Mouse (Mus musculus) cerebellum, adult 2 months (tissue): ENCODE results near the gene Cog5. TPM values are rescaled to one million over a fixed set of nuclear protein-coding genes. Genes with fewer than 3 reads are reported as not detected.

Source experiments
- DNase-seq, 2 experiments: peaks; one replicate each; pipeline ENCODE4 v3.0.0; 2021
- H3K27ac ChIP-seq: fragments of 200-500 bp; 2 replicates; pipeline ENCODE4 v1.5.1; 2012; ENCODE audit warnings: low read length, control low read depth, inconsistent platforms; ENCODE audit not compliant: insufficient read depth
- H3K27me3 ChIP-seq: fragments of 200-500 bp; 2 replicates; pipeline ENCODE4 v1.6.1; 2012; ENCODE audit warnings: inconsistent platforms, mild to moderate bottlenecking, low read length, moderate library complexity; ENCODE audit not compliant: control insufficient read depth, insufficient read depth
- H3K4me1 ChIP-seq: fragments of 200-500 bp; 2 replicates; pipeline ENCODE4 v1.6.1; 2011; ENCODE audit warnings: low read length; ENCODE audit not compliant: control insufficient read depth, insufficient read depth
- H3K4me3 ChIP-seq: fragments of 200-500 bp; replicated peaks from 2 replicates; pipeline ENCODE3; 2011; ENCODE audit warnings: mild to moderate bottlenecking, low read depth, low read length, control low read depth; ENCODE audit not compliant: insufficient read depth
- CTCF ChIP-seq: fragments of 200-500 bp; IDR thresholded peaks from 2 replicates; pipeline ENCODE4 v1.5.1; 2011; ENCODE audit warnings: low read depth, mild to moderate bottlenecking, control low read depth, low read length, moderate library complexity, borderline replicate concordance; ENCODE audit not compliant: insufficient read depth
- POLR2A ChIP-seq: fragments of 200-500 bp; IDR thresholded peaks from 2 replicates; pipeline ENCODE4 v1.6.1; 2011; ENCODE audit warnings: low read length, control low read depth, borderline replicate concordance; ENCODE audit not compliant: insufficient read depth
- WGBS: fragments of 180-500 bp; shearing (Covaris S2); methylation state at CpG from one replicate; pipeline ENCODE4 v1.1.7; 2018; 5-methylcytosine and 5-hydroxymethylcytosine counted together
- polyA plus RNA-seq: library from polyadenylated mRNA; depleted of rRNA; stranded (reverse); fragments of >200 nt; gene quantifications from 2 replicates; pipeline ENCODE4 v1.2.3, GENCODE M21; 2012

Cog5 gene
- polyA plus RNA-seq, 1 experiment = 34.6 TPM

GRCm38 (mm10) chr12:31920464-31921405 lies 266.1 kb downstream of the Cog5 start:
- Histone ChIP-seq H3K4me3 (no peak overlapping the region), H3K4me1 (peaks cover 24% of the 10 kb centered on the region), H3K27me3 (no peaks in the 10 kb centered on the region), H3K27ac (no peak overlapping the region)
- WGBS = 83% methylated on average over 18 of the region's 18 CpGs
- DNase-seq = no peak
- TF ChIP-seq CTCF = no peak
- TF ChIP-seq POLR2A = no peak

- 0 out of 2 replicates have a peak overlapping the region, but pooled peaks have one; percentile 27 for H3K27ac ChIP-seq
These were observed 269.5 kb downstream of the Cog5 start for GRCm38 (mm10) chr12:31924135-31924534.

GRCm38 (mm10) chr12:31925343-31925742 lies 270.7 kb downstream of the Cog5 start:
- Histone ChIP-seq H3K27me3 (no peaks in the 10 kb centered on the region), H3K4me3 (no peak overlapping the region), H3K4me1 (peaks cover 18% of the 10 kb centered on the region), H3K27ac (0 out of 2 replicates have a peak overlapping the region, but pooled peaks have one; percentile 11)
- TF ChIP-seq POLR2A = no peak
- no peak for TF ChIP-seq CTCF
- 17% methylated on average over 6 of the region's 6 CpGs for WGBS
- peak in 1 of 2 experiments; percentile 45 for DNase-seq

More at GRCm38 (mm10) chr12:31924135-31924534, 269.5 kb downstream of the Cog5 start:
- DNase-seq = no peak
- H3K4me1 ChIP-seq = peaks cover 18% of the 10 kb centered on the region
- WGBS = 91% methylated on average over 3 of the region's 3 CpGs
- H3K27me3 ChIP-seq = no peaks in the 10 kb centered on the region
- no peak overlapping the region for H3K4me3 ChIP-seq
- TF ChIP-seq CTCF (no peak), POLR2A (no peak)

- peak overlapping the region; percentile 57 for H3K27ac ChIP-seq
- peaks cover 18% of the 10 kb centered on the region for H3K4me1 ChIP-seq
- 0% methylated on average over 4 of the region's 4 CpGs for WGBS
- DNase-seq = peak; percentile 98
- TF ChIP-seq POLR2A = no peak
- TF ChIP-seq CTCF = peak; percentile 99
- H3K4me3 ChIP-seq = no peak overlapping the region
- H3K27me3 ChIP-seq = no peaks in the 10 kb centered on the region
These were observed 272.0 kb downstream of the Cog5 start for GRCm38 (mm10) chr12:31926661-31927061.

- Histone ChIP-seq H3K4me1 (peaks cover 18% of the 10 kb centered on the region), H3K4me3 (no peak overlapping the region), H3K27me3 (no peaks in the 10 kb centered on the region), H3K27ac (no peak overlapping the region)
- no peak for TF ChIP-seq CTCF
- TF ChIP-seq POLR2A = no peak
- 61% methylated on average over 3 of the region's 3 CpGs for WGBS
- DNase-seq = no peak
These were observed 273.8 kb downstream of the Cog5 start for GRCm38 (mm10) chr12:31928498-31928897.

- H3K27ac ChIP-seq = no peak overlapping the region
- TF ChIP-seq POLR2A = no peak
- TF ChIP-seq CTCF = peak; percentile 1; the same call in 1 of the 2 replicates
- H3K4me3 ChIP-seq = no peak overlapping the region
- 96% methylated on average over 3 of the region's 3 CpGs for WGBS
- H3K4me1 ChIP-seq = peaks cover 5% of the 10 kb centered on the region; the same call in 1 of the 2 replicates
- no peaks in the 10 kb centered on the region for H3K27me3 ChIP-seq
- DNase-seq = no peak
These were observed 277.1 kb downstream of the Cog5 start for GRCm38 (mm10) chr12:31931818-31932217.

GRCm38 (mm10) chr12:31936657-31937300 lies 282.1 kb downstream of the Cog5 start:
- DNase-seq = no peak
- Histone ChIP-seq H3K4me3 (no peak overlapping the region), H3K27me3 (no peaks in the 10 kb centered on the region), H3K27ac (no peak overlapping the region), H3K4me1 (no peaks in the 10 kb centered on the region)
- 51% methylated on average over 6 of the region's 6 CpGs for WGBS
- TF ChIP-seq CTCF = no peak
- TF ChIP-seq POLR2A = no peak

GRCm38 (mm10) chr12:31937613-31938012 lies 282.9 kb downstream of the Cog5 start:
- no peaks in the 10 kb centered on the region for H3K4me1 ChIP-seq
- no peak overlapping the region for H3K4me3 ChIP-seq
- TF ChIP-seq POLR2A = no peak
- TF ChIP-seq CTCF = no peak
- 90% methylated on average over 3 of the region's 3 CpGs for WGBS
- no peak for DNase-seq
- no peak overlapping the region for H3K27ac ChIP-seq
- H3K27me3 ChIP-seq = no peaks in the 10 kb centered on the region
